Mouse (Mus musculus): Measurements from ENCODE around the gene Coro6.
A peak's percentile ranks its signal among the peaks of the same experiment; 100 is the strongest.

Coro6 gene

DNA sequence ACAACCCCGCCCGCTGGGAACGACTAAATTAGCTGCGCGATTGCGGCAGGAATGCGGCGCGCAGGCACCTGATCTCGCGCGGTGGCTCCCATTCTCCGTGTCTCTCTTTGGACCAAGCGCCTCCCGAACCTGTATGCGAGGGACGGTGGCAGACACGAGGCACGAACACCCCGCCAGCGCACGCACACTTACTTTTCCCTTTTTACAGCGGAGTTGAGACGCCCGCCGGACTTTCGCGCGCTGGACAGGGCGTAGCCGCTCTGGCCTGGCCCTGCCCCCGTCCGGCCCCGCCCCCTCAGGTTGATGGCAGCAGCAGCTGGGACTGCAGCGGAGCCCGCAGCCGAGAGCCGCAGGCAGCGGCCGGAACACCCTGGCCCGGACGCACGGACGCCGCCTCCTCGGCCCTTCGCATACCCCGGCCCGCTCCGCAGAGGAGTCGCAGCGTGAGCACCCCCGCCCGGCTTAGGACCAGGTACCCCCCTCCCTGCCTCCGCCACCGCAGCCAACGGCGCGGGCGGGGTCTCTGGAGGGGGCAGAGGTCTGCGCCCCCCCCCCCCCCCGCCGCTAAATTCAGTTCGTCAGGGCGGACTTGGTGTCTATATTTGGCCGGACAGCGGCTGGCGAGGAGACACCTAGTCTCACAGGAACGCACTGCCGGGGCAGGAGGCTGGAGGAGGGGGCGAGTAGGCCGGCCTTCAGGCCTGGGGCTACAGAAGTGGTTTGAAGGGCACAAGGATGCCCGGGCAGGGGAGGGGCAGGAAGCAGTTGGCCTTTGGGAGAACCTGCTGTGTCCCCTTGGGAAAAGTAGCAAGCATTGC lies at the start of gene Coro6:
Coro6 (plus strand) TSS at position 129 of the 818 bp plus-strand sequence.
- DNase-seq (ENCODE audit: low read depth, low spot score) = peak; percentile 81

GRCm38 (mm10) chr11:77414141-77414839 lies 47.9 kb upstream of the Coro6 start:
- DNase-seq (ENCODE audit: low read depth, low spot score) = no peak

DNA sequence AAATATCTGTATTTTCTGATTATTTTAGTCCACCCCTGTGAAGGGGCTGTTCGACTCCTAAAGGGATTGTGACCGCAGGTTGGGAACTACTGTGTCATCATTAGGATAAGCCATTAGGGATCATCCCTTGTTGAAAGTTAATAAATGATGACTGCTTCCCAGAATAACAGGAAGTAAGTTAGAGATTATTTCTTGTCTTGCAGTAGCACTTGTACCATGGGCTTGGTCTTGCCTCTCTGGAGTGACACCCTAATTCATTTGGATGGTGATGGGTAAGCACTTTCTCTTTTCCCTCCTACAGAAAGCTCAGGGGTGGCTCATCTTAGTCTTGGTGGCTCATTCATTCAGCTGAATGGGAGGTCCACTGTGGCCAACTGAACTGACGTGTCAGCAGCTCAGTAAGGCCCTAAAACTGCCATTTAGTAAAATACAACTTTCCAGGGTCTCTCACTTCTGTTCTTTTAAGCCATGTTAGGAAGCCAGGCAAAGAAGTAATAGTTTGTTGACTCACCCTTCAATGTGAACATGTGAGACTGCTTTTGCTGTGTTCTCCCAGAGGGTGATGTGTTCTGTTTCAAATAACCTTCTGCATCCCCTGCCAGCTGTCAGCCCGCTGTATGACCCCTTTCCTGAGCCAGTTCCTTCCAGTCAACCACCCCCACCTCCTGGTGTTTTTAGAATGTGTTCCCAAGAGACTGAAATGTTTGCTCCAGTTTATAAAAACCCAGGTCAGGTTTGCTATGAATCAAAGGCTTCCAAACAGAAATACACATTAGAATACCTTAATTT lies 45.8 kb upstream of the Coro6 start:
- no peak for DNase-seq (ENCODE audit: low read depth, low spot score)

GRCm38 (mm10) chr11:77418021-77418420 lies 44.2 kb upstream of the Coro6 start:
- no peak for DNase-seq (ENCODE audit: low read depth, low spot score)

DNA sequence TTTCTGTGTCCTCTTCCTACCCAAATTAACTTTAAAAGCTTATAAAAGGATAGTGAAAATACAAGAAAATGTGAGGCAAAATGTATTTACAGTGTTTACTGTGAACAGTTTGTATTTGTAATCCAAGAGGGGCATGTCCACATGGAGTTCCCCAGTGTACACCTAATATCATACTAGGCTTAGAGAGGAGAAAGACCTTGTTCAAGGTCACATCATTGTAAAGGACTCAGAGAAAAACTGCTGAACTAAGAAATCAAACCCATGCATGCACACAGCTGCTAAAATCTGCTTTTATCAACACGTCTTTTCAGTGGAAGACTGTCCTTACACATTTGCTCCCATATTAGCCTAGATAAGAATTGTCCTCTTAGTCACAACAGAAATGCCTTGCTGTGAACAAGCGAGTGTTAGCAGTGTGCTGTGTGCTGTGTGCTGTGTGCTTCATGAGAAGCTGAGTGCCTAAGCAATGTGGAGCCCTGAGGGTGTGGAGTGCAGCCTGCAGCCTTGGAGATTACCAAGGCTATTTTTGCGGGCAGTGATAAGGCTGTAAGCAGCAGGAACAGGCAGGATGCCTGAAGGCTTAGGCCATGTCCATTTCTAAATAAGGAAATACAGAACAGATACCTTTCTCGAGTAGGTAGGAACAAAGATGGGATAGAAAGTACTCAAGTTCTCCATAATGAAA lies 38.9 kb upstream of the Coro6 start:
- DNase-seq (ENCODE audit: low read depth, low spot score) = no peak

GRCm38 (mm10) chr11:77428446-77428845 lies 33.8 kb upstream of the Coro6 start:
- no peak for DNase-seq (ENCODE audit: low read depth, low spot score)

GRCm38 (mm10) chr11:77437026-77437425 lies 25.2 kb upstream of the Coro6 start:
- DNase-seq (ENCODE audit: low read depth, low spot score) = no peak

DNA sequence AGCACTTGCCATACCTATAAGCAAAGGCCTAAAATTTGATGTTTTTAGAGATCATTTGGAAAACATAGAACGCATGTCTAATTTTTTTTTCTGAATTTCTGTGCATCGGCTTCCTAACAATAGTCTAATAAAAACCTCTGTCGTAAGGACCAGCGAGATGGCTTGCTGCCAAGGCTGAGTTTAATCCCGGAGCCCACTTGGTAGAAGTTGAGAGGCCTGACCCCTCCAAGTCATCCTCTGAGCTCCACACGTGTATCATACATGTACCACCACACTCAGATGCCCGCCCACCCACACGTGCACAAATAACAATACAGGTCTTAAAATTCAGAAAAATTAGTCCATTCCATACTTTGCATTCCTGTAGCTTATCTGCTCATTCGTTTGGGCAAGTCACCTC lies 22.1 kb upstream of the Coro6 start:
- no peak for DNase-seq (ENCODE audit: low read depth, low spot score)

- DNase-seq (ENCODE audit: low read depth, low spot score) = no peak
Measured at GRCm38 (mm10) chr11:77441020-77441419, 21.2 kb upstream of the Coro6 start.

DNA sequence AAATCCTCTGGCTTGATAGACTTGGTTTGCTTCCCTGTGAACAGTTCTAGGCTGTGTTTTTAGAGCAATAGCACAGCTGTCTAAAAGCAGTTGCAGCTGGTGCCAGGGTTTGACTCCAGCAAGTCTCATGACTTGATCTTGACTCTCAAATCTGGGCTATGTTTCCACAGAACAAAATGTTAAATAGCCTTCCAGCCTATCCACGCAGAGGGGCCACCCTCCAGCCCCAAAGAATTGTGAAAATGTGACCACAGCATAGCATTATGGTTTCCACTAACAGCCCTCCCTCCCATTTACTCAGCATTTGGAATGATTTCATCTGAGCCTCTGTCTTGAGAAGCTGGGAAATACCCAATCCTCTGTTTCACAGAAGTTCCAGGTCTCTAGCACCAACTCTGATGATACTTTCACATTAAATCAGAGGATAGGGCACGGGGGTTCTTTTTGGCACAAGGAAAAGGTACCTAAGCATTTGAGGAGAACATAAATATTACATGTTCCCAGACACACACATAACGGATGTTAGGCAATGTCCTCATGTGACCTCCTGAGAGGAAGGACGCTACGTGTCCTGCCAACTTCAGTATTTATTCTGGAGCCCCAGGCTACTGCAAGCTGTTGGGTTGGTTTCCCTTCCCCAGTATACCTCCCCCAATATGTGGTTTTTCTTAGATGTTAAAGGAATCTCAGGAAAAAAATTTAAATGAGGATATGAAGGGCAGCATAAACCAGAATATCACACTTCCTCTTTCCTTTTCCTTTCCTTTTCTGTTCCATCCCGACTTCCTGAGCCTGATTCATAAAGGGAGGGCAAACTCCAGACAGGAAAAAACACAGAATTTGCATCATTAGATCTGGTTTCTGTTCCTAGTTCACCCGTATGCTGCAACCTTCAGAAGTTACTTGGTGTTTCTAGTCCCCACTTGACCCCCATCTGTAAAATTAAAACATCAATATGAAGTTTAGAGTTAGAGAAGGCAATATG lies 19.7 kb upstream of the Coro6 start:
- peak; percentile 53 for DNase-seq (ENCODE audit: low read depth, low spot score)

DNA sequence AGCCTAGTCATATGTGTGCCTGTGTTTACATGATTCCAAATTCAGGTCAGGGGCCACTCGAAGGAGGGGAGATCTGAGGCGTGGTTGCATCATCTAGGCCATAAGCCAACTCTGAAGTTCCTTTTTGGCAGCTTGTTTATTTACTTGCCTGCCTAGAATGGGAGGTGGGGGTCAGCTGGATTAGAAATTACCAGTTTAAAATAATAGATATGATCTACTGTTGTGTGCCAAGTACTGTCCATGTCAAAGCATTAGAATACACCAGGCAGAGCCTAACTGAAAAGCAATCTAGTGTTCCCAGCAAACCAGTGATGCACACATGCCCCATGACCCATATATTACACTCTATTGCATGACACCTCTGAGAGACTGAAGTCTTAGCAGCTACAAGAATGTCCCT lies 17.3 kb upstream of the Coro6 start:
- no peak for DNase-seq (ENCODE audit: low read depth, low spot score)

- peak; percentile 95 for DNase-seq (ENCODE audit: low read depth, low spot score)
Measured at GRCm38 (mm10) chr11:77446628-77447041, 15.6 kb upstream of the Coro6 start.

GRCm38 (mm10) chr11:77449224-77449623 lies 13.0 kb upstream of the Coro6 start:
- no peak for DNase-seq (ENCODE audit: low read depth, low spot score)

DNA sequence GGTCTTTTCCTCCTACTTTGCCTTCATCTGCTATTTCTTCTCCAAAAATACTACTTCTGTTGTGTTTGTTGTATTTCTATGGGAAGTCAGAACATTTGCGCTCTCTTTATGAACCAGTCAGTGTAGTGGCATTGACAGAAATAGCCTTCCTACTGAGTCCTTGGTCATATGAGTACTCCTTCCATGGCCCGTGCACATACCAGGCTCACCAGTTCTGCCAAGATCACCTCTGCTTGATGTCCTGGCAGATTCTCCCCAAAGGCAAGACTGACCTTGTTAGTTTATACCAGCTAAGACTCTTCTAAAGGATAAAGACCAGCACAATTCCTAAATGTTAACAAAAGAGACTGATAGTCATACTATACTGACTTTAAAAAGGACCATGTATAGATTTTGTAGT lies 10.5 kb upstream of the Coro6 start:
- DNase-seq (ENCODE audit: low read depth, low spot score) = no peak

DNA sequence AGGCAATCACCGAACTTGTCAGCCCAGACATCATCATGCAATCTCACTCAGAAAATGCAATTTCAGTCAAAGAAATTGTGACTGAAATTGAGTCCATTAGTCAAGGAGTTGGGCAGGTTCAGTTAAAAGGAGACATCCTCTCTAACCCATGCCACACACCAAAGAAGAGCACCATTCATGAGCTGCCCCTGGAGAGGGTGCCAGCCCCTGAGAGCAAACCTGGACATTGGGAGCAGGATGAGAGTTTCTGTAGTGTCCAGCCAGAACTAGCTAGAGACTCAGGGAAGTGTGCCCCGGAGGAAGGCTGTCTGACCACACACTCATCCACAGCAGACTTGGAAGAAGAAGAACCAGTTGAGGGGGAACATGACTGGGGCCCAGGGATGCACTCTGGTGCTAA lies 8.8 kb upstream of the Coro6 start:
- no peak for DNase-seq (ENCODE audit: low read depth, low spot score)

DNA sequence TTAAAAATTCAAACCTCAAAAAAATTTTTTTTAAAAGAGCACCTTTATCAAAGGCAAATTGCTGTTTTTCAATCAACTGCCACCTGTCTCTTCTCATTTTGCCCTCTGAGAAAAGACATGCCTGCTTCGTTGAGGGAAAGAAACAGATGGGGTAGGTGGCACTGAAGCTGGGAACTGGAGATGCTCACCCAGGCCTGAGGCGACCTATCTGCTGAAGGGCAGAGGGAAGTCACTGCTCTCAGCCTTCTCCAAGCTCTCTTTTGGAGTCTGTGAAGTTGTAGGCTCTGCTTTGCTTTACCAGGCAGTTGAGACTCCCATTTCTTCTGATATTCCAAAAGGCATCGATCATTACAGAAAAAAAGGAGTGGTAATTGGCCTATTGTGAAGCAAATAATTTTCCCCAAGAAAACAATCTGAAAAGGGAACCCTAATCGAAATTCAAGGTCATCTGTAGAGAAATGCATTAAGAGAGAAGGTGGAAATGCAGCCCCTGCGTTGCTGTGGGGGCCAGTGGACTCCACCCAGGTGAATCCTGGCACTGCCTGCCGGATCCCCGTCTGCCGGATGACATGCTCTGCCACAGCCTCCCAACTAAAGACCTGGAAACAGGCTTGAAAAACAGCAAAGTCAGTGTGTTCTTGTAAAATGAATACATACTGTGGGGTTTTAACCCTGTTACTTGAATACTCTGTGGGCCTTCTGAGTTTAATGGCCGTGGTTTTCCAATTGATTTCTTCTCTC lies 6.3 kb upstream of the Coro6 start:
- no peak for DNase-seq (ENCODE audit: low read depth, low spot score)

- peak; percentile 24 for DNase-seq (ENCODE audit: low read depth, low spot score)
Measured at GRCm38 (mm10) chr11:77456866-77457265, 5.3 kb upstream of the Coro6 start.

DNA sequence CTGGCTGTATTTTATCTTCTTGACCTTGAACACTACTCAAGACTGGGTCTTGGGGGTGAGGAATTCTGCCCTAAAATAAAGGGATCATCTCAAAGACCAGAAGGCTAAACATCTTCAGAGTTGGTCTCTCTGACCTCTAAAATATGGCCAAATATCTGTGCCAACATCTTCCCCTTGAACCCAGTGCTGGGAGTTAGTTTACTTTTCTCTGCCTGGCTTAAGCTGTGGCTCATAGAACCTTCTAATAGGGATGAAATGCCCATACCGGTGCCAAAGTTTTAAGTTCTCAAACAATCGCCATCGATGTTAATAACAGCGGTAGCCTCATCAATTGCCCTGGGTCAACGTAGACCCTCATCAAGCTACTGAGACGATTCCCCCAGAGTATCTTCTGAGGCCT lies 355 bp upstream of the Coro6 start:
- no peak for DNase-seq (ENCODE audit: low read depth, low spot score)

GRCm38 (mm10) chr11:77463101-77463445 lies 862 bp downstream of the Coro6 start:
- no peak for DNase-seq (ENCODE audit: low read depth, low spot score)

GRCm38 (mm10) chr11:77463786-77464185 lies 1.6 kb downstream of the Coro6 start:
- no peak for DNase-seq (ENCODE audit: low read depth, low spot score)
